Mouse (Mus musculus) heart, adult 18-20 months (tissue): ENCODE measurements around the gene Dgki. TPM values are rescaled to one million over a fixed set of nuclear protein-coding genes. Genes with fewer than 3 reads are reported as not detected.

Experiments
- DNase-seq, 2 experiments: peaks; one replicate each; pipeline ENCODE4 v3.0.0; 2021 to 2022; ENCODE audit warnings: mixed read lengths in 1 of 2
- total RNA-seq, 2 experiments: library from RNA; stranded (reverse); gene quantifications; 2 replicates each; pipeline ENCODE4 v1.2.3; 2021

The Dgki gene
- total RNA-seq, 2 experiments from 2014 or later: 0.17 to 0.64 TPM

DNA sequence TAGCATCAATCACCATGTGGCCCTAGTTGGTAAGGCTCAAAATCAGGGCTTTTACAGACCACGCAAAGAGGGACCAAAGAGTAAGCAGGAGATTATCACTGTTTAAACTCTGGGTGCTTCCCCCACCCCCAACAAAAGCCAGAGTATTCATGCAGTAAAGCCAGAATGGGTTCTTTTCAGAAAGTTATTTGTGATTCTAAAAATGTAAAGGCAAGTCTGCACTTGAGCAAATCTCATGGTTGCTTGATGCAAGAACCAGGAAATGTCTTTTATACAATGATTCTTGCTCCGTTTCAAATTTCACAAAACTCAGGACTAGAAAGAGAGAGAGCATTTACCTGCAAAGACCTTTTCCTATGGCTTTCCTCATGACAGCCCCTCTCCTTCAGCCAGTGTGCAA is 7.9 kb downstream of the Dgki start:
- no peak for DNase-seq

DNA sequence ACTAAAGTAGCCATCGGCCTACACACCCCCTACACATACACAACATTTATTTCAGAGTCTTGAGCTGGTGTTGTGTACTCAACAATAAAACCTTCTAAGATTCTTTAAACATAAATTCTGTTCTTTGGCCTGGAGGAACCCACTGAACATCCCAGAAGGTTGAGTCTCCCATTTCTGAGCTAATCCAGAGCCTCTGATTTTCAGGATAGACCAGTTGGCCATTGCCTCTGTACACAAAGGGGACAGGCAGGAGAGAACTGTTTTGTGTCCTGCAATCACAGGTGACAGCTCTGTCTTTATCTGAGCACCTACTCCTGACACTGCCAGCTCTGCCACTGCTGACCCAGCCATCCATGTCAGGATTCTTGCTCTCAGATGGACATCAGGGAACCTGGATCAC is 8.8 kb downstream of the Dgki start:
- DNase-seq: no peak

DNA sequence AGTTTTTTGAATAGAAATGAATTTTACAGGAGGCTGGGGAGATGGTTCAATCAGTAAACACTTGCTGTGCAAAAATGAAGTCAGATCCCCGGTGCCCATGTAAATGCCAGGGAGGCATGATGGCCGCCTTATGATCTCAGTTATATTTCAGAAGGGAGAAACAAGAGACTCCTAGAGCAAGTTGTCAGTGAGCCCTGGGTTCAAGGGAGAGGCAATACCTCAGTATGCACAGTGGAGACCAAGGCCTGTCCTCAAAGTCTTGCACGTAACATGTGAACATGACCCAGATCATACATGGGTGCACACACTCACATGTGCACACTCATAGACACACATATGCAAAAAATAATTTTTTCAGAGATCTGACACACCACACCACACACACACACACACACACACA is 9.3 kb downstream of the Dgki start:
- no peak for DNase-seq

DNA sequence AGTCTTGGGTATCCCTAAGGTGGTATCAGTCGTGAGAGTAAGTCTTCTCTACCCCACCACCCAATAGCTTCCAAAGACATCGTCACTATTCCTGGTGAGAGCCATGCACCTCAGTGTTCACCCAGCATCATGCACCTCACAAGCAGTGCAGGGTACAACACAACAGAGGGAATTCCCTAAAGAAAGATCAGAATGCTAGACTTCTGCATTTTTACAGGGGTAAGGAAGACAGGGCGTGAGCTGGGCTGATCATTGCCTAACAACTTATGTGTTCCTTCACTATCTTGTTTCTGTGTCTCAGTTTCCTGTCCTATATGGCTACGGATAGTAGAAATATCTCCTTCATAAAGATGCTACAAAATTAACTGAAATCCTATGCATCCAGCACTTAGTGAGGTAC is 13.8 kb downstream of the Dgki start:
- DNase-seq: no peak

DNA sequence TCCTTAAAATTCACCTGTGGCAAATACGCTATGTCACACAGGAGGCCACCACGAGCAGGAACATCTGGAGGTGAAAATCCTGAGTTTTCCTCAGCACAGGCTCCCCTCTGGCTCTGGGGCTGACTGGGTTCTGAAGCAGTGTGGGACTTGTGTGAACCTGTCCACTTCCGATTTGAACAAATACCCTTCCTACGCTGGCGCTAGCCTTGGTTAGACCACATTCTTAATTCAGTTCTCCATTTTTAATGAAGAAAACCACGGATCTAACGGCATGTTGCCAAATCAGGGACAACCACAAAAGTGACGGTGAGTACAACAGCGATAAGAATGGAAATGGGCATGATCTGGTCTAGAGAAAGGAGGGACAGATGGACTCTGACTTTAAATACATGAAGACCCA is 15.1 kb downstream of the Dgki start:
- DNase-seq: no peak

DNA sequence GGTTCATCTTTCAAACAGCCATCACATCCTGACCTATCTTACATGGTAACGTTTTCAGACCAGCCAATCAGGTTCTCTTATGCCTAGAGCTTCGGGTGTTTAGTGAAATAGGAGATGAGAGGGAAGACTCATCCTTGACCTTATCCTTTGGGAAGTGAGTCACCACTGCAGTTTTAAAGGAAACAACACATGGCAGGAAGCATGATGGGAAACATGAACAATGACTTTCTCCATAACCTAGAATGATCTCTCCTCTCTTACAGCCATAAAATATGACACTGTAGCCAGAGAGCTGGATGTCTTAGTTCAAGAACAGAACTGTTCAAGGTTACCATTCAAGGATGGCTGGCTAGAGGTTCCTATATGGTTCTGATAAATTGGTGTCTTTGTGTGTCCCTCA is 16.6 kb downstream of the Dgki start:
- no peak for DNase-seq

DNA sequence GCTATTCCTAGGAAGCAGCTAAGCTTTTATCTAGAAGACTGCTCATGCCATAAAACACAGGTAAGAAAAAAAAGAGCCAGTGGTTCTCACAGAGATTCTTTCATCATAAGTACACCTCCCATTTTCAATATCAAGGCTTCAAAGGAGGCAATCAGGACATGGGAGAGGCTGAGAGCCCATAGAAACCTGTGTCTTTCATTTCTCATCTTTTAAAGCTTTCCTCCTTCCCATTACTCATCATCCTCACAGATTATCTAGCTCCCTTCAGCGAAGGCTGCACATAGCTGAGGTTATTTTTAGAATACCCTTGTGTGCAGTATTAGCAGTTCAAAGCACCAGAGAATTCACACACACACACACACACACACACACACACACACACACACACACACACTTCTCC is 17.3 kb downstream of the Dgki start:
- DNase-seq: no peak

DNA sequence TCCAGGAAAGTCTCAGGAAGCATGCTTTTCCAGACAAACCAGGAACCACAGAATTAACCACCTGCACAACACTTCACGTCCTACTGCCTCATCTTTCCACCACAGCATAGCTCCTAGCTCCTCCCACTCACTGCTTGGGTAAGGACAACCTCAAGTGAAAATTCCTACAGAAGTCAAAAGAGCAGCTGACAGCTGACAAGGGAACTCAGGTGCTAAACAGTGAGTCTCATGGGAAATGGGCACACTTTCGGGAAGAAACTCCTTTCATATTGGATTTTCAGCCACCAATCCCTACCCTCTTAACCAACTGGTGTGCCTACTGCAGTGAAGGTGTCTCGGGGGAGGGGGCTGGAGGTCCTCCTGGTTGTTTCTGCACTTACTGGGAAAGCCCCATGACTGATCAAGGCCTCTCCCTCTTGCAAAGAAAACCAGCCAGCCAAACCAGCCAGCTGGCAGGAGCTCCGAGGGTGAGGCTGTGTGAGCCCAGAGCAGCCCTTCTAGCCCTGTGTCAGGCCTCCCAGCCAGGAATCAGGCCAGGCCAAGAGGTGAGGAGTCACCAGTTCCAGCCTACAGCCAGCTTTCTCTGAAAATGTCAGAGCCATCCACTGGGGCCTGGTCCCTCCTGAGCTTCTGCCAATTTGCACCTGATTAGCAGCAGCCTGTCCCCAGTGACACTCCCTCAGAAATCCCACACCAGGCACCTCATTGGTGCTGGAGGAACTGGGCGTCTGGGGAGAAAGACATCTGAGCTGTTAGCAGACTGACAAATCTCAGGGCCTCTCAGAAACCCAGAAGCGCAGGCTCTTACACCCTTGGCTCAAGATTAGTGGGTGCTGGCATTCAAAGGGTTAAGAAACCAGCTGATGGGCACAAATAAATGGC is 22.9 kb downstream of the Dgki start:
- DNase-seq: peak; percentile 54 to 73

DNA sequence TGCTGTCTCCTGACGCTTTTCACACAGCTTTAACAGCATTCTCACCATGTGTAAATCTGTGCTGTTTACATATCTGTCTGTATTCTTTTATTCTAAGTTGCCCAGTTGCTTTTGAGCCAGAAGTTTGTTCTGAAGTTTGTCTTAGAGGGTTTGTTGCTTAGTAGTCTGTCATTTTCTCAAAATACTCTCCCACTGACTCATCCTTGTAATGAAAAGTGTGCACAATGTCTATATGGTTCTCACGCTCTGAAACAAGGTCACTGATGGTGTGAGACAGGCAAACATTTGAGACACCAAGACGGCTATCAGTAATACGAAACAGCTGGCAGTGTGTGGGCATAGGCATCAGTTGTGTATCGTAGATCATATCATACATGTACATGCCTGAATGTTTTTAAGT is 23.8 kb downstream of the Dgki start:
- DNase-seq: no peak

DNA sequence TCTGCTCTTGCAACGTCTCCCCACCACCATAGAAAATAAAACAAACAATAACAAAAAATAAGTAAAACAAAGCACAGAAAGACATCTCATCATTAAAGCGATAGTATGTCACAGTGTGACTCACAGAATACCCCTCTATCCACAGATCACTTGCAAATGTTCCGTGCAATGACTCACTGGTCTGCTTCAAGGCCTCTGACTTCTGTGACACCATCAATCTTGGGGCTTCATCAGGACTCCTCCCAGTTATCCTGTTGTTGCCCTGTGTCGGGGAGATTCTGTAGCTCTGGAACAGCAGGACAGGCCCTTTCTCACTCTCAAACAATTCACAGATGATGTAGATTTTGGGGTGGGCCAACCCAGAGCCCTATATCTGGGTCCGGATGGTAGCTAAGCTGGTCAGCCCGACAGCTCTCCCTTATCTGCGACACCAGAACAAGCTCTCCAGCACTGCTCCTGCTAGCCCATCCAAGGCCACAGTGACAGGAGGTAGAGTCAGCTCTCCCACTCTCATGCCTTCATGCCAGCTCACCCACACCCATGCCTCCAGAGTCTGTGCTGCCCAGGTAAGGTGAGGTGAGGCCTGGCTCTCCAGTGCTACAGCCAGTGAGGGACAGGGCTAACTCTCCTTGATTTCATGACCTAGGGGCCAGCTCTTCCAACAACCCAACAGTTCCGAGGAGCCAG is 28.9 kb downstream of the Dgki start:
- DNase-seq: no peak

DNA sequence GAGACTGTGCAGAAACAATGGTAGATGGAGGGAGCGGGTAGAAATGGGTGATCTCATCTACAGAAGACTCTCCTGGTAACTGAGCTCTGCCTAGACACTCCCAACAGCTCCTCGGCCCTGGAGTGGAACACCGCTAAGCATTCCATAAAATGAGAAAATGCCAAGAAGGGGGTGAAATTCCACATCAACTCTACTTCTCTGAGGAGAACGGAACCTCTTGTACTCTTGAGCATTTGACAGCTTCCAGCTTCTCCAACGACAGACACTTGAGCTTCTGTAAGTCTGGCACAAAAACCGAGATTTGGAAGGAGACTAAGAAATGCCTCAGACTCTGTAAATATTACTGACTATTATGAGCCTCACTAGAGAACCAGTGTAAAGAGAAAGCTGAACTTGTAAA is 31.4 kb downstream of the Dgki start:
- DNase-seq: peak; percentile 18 to 22

DNA sequence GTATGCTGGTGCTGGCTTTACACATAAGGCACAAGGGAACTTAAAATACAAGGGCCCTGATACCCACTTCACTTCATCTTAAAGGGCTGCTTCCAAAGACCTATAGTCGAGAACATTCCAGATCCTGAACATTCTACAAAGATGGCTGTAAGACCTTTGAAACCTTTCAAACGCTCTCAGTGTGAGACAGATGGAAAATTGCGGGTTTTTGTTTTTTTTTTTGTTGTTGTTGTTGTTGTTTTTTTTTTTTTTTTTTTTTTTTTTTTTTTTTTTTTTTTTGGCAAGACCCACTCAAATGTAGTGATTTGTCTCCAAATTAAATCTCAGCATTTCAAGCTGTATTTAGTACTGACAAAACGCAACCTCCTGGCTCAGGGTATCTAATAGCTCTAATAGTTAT is 32.0 kb downstream of the Dgki start:
- no peak for DNase-seq

DNA sequence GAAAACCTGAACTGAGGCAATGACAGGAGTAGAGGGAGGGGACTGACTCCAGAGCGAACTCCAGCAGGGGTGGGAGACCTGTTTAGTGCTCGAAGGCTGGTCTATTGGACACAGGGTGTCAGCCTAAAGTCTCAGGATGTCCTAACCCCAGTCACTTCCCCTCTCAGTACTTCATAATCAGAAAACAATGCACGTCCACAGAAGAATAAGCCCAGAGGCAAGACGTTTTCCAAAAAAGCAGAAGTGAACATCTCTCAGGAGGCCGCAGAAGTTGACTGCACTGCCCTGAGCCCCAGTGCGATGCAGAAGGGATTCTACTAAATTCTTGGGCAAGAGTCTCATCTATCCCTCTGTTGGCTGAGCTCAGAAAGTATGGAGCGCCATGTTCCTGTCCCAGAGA is 37.5 kb downstream of the Dgki start:
- peak in 1 of 2 experiments; percentile 12 for DNase-seq

DNA sequence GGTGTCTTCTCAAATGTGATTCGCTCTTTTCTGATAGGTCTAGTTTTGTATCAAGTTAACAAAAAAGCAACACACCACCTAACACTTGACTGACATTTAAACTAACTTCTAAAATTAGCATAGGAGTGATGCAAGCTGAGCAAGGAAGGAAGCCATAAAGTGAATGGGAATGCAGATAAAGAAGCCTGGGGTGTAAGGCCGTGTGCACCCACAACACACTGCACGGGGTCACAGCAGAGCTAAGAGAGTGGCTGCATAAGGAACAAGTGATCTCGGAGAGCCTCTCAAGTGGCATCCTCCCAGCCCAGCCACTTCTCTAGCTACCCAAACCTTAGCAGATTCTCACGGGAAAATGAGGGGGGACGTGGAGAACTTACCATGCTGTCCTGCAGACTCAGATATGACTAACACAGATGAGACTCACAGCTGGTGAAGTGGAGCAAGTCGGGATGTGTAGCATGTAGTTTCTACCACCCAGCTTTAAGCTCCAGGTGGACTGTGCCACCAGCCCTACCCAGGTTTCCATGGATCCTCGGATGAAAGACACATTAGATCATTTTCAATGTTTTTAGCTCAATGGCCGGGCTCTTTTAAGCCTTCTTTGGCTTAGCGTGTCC is 38.6 kb downstream of the Dgki start:
- DNase-seq: no peak

DNA sequence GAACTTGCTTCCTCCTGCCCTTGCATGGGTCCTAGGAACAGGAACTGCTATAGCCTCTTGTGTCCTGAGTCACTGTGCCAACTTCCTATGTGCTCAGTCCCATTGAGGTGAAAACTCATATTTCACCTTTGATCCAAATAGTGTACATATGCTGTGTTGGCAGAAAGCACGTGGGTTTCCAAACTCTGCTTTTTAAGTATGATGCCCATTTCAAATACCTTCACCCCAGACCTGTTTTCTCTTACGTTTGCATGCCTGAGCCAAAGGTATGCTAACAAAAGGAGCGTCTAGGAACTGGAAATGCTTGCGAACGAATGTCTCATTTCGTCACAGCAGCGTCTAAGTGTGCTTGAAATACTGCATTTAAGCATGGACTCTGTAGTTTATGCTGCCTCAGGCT is 41.3 kb downstream of the Dgki start:
- DNase-seq: no peak

DNA sequence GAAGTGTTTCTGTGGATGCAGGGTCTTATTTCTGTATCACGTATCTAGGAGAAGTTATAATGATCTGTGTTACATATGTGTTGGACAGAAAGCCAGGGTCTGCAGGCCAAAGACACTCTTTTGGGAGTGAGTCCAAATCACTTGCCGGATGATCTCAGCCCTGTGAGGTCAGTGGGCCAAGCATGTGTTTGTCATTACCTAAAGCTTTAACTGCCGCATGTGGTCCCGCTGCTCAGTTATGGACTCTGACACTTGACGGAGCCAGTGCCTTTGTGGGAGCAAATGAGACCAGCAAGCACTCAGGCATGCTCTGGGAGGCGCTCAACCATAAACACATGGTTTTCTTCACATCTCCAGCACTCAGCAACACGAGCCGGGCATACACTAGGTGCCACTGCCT is 45.8 kb downstream of the Dgki start:
- peak in 1 of 2 experiments; percentile 10 for DNase-seq

DNA sequence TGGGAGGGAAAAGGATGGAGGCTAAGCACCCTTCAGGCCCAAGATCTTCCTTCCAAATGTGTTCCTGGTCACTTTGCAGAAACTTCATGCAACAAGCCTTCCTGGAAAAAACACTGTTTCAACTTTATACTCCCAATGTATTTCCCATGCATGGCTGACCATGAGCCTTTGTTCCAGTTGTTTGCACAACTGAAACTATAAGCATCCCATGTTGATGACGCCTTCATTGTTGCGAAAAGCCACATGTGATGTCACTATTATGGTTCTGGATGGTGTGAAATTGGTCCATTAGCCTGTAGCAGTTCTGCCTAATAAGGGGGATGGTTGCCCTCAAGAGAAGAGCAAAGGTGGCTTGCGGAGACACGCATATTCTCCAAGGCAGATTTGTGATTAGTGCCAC is 47.4 kb downstream of the Dgki start:
- DNase-seq: no peak

DNA sequence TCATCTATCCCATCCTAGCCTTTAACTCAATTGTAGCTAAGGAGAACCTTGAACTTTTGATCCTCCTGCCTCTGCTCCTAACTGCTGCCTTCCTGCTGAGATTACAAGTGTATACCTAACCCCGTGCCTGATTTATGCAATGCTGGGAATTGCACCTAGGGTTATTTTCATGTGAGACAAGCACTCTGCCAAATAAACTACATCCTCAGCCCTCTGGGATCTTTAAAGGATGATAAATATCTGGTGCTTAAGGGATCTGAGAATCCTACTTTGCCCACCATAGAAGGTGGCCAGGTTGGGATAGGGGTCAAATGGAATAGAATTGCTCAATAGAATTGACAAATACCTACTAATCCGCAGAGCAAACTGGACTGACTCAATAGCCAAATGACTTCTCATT is 49.3 kb downstream of the Dgki start:
- DNase-seq: no peak

DNA sequence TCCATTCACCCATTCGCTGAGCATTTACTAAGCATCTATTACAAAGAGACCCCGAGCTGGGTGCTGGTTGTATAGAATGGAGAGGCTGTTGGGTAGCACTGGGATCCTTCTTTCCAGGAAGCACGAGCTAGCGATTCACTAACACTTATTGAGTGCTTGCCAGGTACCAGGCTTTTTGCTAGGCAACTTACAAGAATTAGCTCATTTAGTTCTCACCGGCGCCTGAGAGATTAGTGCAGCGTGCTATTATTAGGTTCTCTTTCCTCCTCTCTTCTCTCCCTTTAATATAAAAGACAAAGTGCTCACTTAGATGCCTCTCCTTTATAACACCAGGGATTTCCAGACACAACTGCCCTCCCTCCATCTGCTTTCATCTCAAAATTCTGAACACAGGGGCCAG is 54.2 kb downstream of the Dgki start:
- no peak for DNase-seq

DNA sequence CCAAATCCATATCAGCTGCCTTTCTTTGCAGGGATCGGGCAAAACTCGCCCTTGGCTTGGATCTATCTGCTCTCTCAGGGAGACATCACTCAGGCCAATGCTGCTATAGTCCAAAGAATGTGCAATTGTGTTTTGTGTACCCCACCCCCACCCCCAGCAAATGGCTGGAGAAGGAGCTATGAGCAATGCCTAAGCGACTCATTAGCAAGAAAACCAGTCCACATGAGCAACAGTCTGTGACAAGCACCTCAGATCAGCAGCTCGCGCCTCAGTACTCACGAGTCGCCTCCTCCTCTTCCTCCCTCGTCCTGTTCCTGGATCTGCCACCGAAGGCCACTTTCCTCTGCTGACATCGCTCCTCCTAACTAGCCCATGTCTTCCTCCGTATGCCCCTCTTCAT is 55.9 kb downstream of the Dgki start:
- no peak for DNase-seq

DNA sequence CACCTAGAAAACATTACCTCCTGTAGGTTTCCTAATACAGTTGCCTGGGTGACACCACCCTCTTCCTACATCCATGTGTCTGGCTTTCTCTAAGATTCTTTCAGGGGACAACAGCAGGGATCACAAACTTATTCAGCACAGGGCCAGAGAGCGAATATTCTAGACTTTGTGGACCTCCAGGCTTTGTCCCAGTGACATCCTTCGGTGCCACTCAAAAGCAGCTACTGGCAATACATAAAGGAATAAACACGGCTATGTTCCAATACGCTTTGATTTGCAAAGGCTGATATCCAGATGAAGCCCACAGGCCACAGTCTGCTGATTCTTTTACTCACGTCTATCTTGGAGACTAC is 57.2 kb downstream of the Dgki start:
- DNase-seq: no peak

DNA sequence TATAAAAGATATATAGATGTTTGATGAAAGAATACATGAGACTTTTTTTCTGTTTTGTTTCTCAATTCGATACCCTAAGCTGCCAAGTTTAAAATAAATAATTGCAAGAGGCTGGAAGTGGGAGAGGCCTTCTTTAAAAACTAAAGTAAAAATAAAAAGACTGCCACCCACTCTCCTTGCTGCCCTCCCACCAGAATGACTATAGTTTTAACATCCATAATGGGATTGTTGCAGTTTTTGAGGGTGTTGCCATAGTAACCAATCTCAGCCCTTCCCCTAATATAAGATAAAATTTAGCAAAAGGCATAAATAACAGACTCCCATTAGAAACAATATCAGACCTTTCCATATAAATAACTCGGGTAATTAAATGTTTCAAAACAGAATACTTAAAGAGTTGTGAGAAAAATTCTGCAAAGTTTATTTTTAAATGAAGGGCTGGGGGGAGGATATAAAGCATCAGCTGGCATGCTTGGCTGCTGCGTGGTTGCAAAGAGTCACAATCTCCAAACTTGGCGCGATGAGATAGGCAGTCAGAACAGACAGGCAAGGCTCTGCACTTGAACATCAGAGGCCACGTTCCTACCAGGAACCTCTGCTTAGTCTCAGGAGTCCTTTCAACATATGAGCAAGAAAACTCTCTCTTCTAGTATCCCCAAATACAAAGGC is 57.8 kb downstream of the Dgki start:
- DNase-seq: no peak

DNA sequence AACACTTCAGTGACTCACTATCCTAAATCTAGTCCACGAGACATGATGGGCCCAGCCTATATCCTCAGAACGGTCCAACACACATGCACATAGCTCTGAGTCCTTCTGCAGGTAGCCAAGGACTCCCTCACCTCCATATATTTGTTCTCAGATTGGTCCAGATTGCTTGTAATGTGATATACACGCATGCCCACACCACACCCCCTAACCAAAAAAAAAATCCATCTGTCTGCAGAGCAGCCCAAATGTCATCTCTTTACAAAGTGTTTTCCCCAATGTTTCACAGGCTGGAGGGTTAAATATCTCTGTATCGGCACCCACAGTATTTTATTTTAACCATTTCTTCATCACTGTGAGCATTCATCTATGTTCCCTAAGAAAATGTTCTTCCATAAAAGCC is 58.5 kb downstream of the Dgki start:
- DNase-seq: no peak
